Mouse (Mus musculus): ENCODE data around the gene Gm49373.

- TF ChIP-seq CTCF (IDR thresholded peaks at IDR 0.05; ENCODE audit: low read depth, low read length) (no peak), POLR2A (IDR thresholded peaks at IDR 0.05; ENCODE audit: insufficient read depth, low read length) (no peak), EP300 (IDR thresholded peaks at IDR 0.05; ENCODE audit: insufficient read depth, low read depth, low read length) (no peak)
Observed at GRCm38 (mm10) chr9:21039779-21040178, 33.1 kb downstream of the Gm49373 start.
